Mouse (Mus musculus) forebrain, embryonic 14.5 days (tissue): Measurements from ENCODE around the gene Fhdc1. TPM values are rescaled to one million over a fixed set of nuclear protein-coding genes. Genes with fewer than 3 reads are reported as not detected.

Experiments used
- ATAC-seq: fragments of 200-750 bp; cut with Nextera tagmentation; 2 replicates; pipeline ENCODE4 v1.8.0; 2017; ENCODE audit warnings: mild to moderate bottlenecking, moderate library complexity
- DNase-seq: peaks from one replicate; pipeline ENCODE4 v3.0.0-alpha.2; 2015; ENCODE audit warnings: low spot score
- H3K27ac ChIP-seq: fragments of 300-500 bp; sonication (generic); 2 replicates; pipeline ENCODE4 v1.5.1; 2014; ENCODE audit warnings: low read depth, mild to moderate bottlenecking, control low read depth, low read length, moderate library complexity
- H3K27me3 ChIP-seq: fragments of 300-500 bp; sonication (generic); replicated peaks from 2 replicates; pipeline ENCODE4 v1.6.1; 2014; ENCODE audit warnings: low read length, control low read depth, mixed read lengths; ENCODE audit not compliant: control insufficient read depth, insufficient read depth
- H3K36me3 ChIP-seq: fragments of 300-500 bp; sonication (generic); 2 replicates; pipeline ENCODE4 v1.6.1; 2014; ENCODE audit warnings: low read length, control low read depth; ENCODE audit not compliant: control insufficient read depth, insufficient read depth
- H3K4me1 ChIP-seq: fragments of 300-500 bp; sonication (generic); 2 replicates; pipeline ENCODE4 v1.6.1; 2014; ENCODE audit warnings: antibody characterized with exemption, low read length, control low read depth; ENCODE audit not compliant: control insufficient read depth, insufficient read depth
- H3K4me2 ChIP-seq: fragments of 300-500 bp; sonication (generic); 2 replicates; pipeline ENCODE4 v1.6.1; 2014; ENCODE audit warnings: mild to moderate bottlenecking, control low read depth, low read length
- H3K4me3 ChIP-seq: fragments of 300-500 bp; sonication (generic); 2 replicates; pipeline ENCODE4 v1.5.1; 2014; ENCODE audit warnings: low read depth, low read length, control low read depth
- H3K9ac ChIP-seq: fragments of 300-500 bp; sonication (generic); 2 replicates; pipeline ENCODE4 v1.6.1; 2014; ENCODE audit warnings: mild to moderate bottlenecking, low read length, control low read depth, moderate library complexity
- H3K9me3 ChIP-seq: fragments of 300-500 bp; sonication (generic); replicated peaks from 2 replicates; pipeline ENCODE4 v1.6.1; 2016; ENCODE audit warnings: low read length, control low read depth, mixed read lengths; ENCODE audit not compliant: control insufficient read depth
- WGBS: fragments of 180-500 bp; shearing (Covaris S2); extraction: QIAGEN DNeasy Blood & Tissue Kit; methylation state at CpG from one replicate; pipeline ENCODE4 v1.1.7; 2014; 5-methylcytosine and 5-hydroxymethylcytosine counted together
- polyA plus RNA-seq: library from polyadenylated mRNA; unstranded; fragments of >200 nt; fragmentation: Nextera tagmentation; extraction: Ambion mirVana; gene quantifications from 2 replicates; pipeline ENCODE4 v1.2.1, GENCODE M21; 2014

Gene Fhdc1
- polyA plus RNA-seq, 1 experiment from 2014 or later, result 1.3 TPM

GRCm38 (mm10) chr3:84468111-84468453, 12.1 kb downstream of the Fhdc1 start:
- Histone ChIP-seq H3K27ac (no peak overlapping the region), H3K9me3 (no peaks in the 10 kb centered on the region), H3K4me1 (no peaks in the 10 kb centered on the region), H3K4me3 (no peak overlapping the region), H3K9ac (no peak overlapping the region), H3K36me3 (no peaks in the 10 kb centered on the region), H3K27me3 (no peaks in the 10 kb centered on the region), H3K4me2 (no peak overlapping the region)
- ATAC-seq (no peak), DNase-seq (no peak)
- 40% methylated on average over 4 of the region's 4 CpGs for WGBS

- no peak overlapping the region for H3K4me3 ChIP-seq
- H3K27me3 ChIP-seq, result no peaks in the 10 kb centered on the region
- 63% methylated on average over 10 of the region's 10 CpGs for WGBS
- H3K4me2 ChIP-seq, result no peak overlapping the region
- no peak overlapping the region for H3K9ac ChIP-seq
- ATAC-seq (no peak), DNase-seq (no peak)
- no peak overlapping the region for H3K27ac ChIP-seq
- no peaks in the 10 kb centered on the region for H3K4me1 ChIP-seq
- H3K9me3 ChIP-seq, result no peaks in the 10 kb centered on the region
- no peaks in the 10 kb centered on the region for H3K36me3 ChIP-seq
Observed at GRCm38 (mm10) chr3:84467419-84468110, 12.7 kb downstream of the Fhdc1 start.

GRCm38 (mm10) chr3:84465822-84466500, 14.3 kb downstream of the Fhdc1 start:
- no peak overlapping the region for H3K4me3 ChIP-seq
- ATAC-seq, result no peak
- no peaks in the 10 kb centered on the region for H3K27me3 ChIP-seq
- no peaks in the 10 kb centered on the region for H3K36me3 ChIP-seq
- DNase-seq, result no peak
- no peaks in the 10 kb centered on the region for H3K9me3 ChIP-seq
- H3K4me1 ChIP-seq, result peaks cover 3% of the 10 kb centered on the region; the same call in 1 of the 2 replicates
- no peak overlapping the region for H3K27ac ChIP-seq
- H3K4me2 ChIP-seq, result no peak overlapping the region
- WGBS, result 78% methylated on average over 6 of the region's 6 CpGs
- H3K9ac ChIP-seq, result no peak overlapping the region

GRCm38 (mm10) chr3:84461687-84462086, 18.5 kb downstream of the Fhdc1 start:
- no peaks in the 10 kb centered on the region for H3K27me3 ChIP-seq
- no peak for ATAC-seq
- peaks cover 3% of the 10 kb centered on the region; the same call in 1 of the 2 replicates for H3K4me1 ChIP-seq
- no peak overlapping the region for H3K4me2 ChIP-seq
- no peak overlapping the region for H3K27ac ChIP-seq
- 53% methylated on average over 4 of the region's 4 CpGs for WGBS
- no peak overlapping the region for H3K4me3 ChIP-seq
- no peaks in the 10 kb centered on the region for H3K9me3 ChIP-seq
- DNase-seq, result no peak
- no peak overlapping the region for H3K9ac ChIP-seq
- no peaks in the 10 kb centered on the region for H3K36me3 ChIP-seq

GRCm38 (mm10) chr3:84460952-84461351, 19.3 kb downstream of the Fhdc1 start:
- H3K9me3 ChIP-seq, result no peaks in the 10 kb centered on the region
- no peak for ATAC-seq
- WGBS, result 56% methylated on average over 12 of the region's 12 CpGs
- peaks cover 3% of the 10 kb centered on the region; the same call in 1 of the 2 replicates for H3K4me1 ChIP-seq
- H3K9ac ChIP-seq, result no peak overlapping the region
- no peak overlapping the region for H3K4me2 ChIP-seq
- H3K27me3 ChIP-seq, result no peaks in the 10 kb centered on the region
- no peak overlapping the region for H3K4me3 ChIP-seq
- no peak for DNase-seq
- no peaks in the 10 kb centered on the region for H3K36me3 ChIP-seq
- no peak overlapping the region for H3K27ac ChIP-seq

- 24% methylated on average over 3 of the region's 3 CpGs for WGBS
- peaks cover 3% of the 10 kb centered on the region; the same call in 1 of the 2 replicates for H3K4me1 ChIP-seq
- H3K4me3 ChIP-seq, result no peak overlapping the region
- no peaks in the 10 kb centered on the region for H3K27me3 ChIP-seq
- H3K4me2 ChIP-seq, result no peak overlapping the region
- H3K9ac ChIP-seq, result no peak overlapping the region
- no peaks in the 10 kb centered on the region for H3K9me3 ChIP-seq
- DNase-seq, result no peak
- no peaks in the 10 kb centered on the region for H3K36me3 ChIP-seq
- no peak for ATAC-seq
- no peak overlapping the region for H3K27ac ChIP-seq
Observed at GRCm38 (mm10) chr3:84460499-84460898, 19.7 kb downstream of the Fhdc1 start.

- DNase-seq, result no peak
- 89% methylated on average over 12 of the region's 12 CpGs for WGBS
- Histone ChIP-seq H3K27ac (no peak overlapping the region), H3K27me3 (no peaks in the 10 kb centered on the region), H3K4me3 (no peak overlapping the region), H3K36me3 (no peaks in the 10 kb centered on the region), H3K9me3 (no peaks in the 10 kb centered on the region), H3K9ac (no peak overlapping the region), H3K4me2 (no peak overlapping the region), H3K4me1 (no peaks in the 10 kb centered on the region)
- no peak for ATAC-seq
Observed at GRCm38 (mm10) chr3:84455733-84456417, 24.4 kb downstream of the Fhdc1 start.

- 56% methylated on average over 3 of the region's 3 CpGs for WGBS
- no peak for ATAC-seq
- no peaks in the 10 kb centered on the region for H3K4me1 ChIP-seq
Observed at GRCm38 (mm10) chr3:84450651-84451050, 29.6 kb downstream of the Fhdc1 start.

GRCm38 (mm10) chr3:84449015-84449414, 31.2 kb downstream of the Fhdc1 start:
- Histone ChIP-seq H3K9me3 (no peaks in the 10 kb centered on the region), H3K27me3 (no peaks in the 10 kb centered on the region), H3K27ac (no peak overlapping the region), H3K4me1 (no peaks in the 10 kb centered on the region), H3K4me3 (no peak overlapping the region), H3K4me2 (no peak overlapping the region), H3K36me3 (no peaks in the 10 kb centered on the region), H3K9ac (no peak overlapping the region)
- DNase-seq (no peak), ATAC-seq (no peak)
- 86% methylated on average over 9 of the region's 9 CpGs for WGBS

More at GRCm38 (mm10) chr3:84450651-84451050, 29.6 kb downstream of the Fhdc1 start:
- no peak overlapping the region for H3K27ac ChIP-seq
- no peaks in the 10 kb centered on the region for H3K9me3 ChIP-seq
- H3K4me3 ChIP-seq, result no peak overlapping the region
- no peaks in the 10 kb centered on the region for H3K36me3 ChIP-seq
- DNase-seq, result no peak
- no peak overlapping the region for H3K9ac ChIP-seq
- H3K27me3 ChIP-seq, result no peaks in the 10 kb centered on the region
- no peak overlapping the region for H3K4me2 ChIP-seq
